Mouse (Mus musculus) liver, embryonic 14.5 days (tissue): ENCODE results near the gene Zfp366. TPM values are rescaled to one million over a fixed set of nuclear protein-coding genes. Genes with fewer than 3 reads are reported as not detected.

Experiments
- ATAC-seq: fragments of 200-750 bp; cut with Nextera tagmentation; 2 replicates; pipeline ENCODE4 v1.8.0; 2017; ENCODE audit warnings: moderate number of reproducible peaks, mild to moderate bottlenecking, moderate library complexity; ENCODE audit not compliant: insufficient read depth
- DNase-seq, 3 experiments: peaks; one replicate each; pipeline ENCODE4 v3.0.0-alpha.2; 2012 to 2013; ENCODE audit warnings: low read depth in 3 of 3, low spot score in 3 of 3
- H3K27ac ChIP-seq: fragments of 300-500 bp; sonication (generic); 2 replicates; pipeline ENCODE4 v1.5.1; 2014; ENCODE audit warnings: moderate library complexity, mild to moderate bottlenecking, control low read depth, inconsistent platforms
- H3K27me3 ChIP-seq: fragments of 300-500 bp; sonication (generic); 2 replicates; pipeline ENCODE4 v1.6.1; 2014; ENCODE audit warnings: mild to moderate bottlenecking, low read length, moderate library complexity; ENCODE audit not compliant: control insufficient read depth, insufficient read depth
- H3K36me3 ChIP-seq: fragments of 300-500 bp; sonication (generic); replicated peaks from 2 replicates; pipeline ENCODE4 v1.6.1; 2014; ENCODE audit warnings: low read depth; ENCODE audit not compliant: control insufficient read depth, insufficient read depth
- H3K4me1 ChIP-seq, 2 experiments: fragments of 200-500 bp in 1 of 2; fragments of 300-500 bp in 1 of 2; sonication (generic) in 1 of 2; replicated peaks; 2 replicates each; pipeline ENCODE4 v1.6.1; 2012 to 2014; ENCODE audit warnings: antibody characterized with exemption in 1 of 2, inconsistent platforms in 1 of 2, low read length in 1 of 2; ENCODE audit not compliant: control insufficient read depth in 2 of 2, insufficient read depth in 2 of 2
- H3K4me2 ChIP-seq: fragments of 300-500 bp; sonication (generic); 2 replicates; pipeline ENCODE4 v1.6.1; 2014; ENCODE audit warnings: low read depth, mild to moderate bottlenecking, control low read depth, moderate library complexity
- H3K4me3 ChIP-seq, 2 experiments: fragments of 200-500 bp in 1 of 2; fragments of 300-500 bp in 1 of 2; sonication (generic) in 1 of 2; 2 replicates each; pipeline ENCODE4 v1.5.1; 2012 to 2014; ENCODE audit warnings: low read depth in 2 of 2, low read length in 2 of 2, mild to moderate bottlenecking in 2 of 2, control low read depth in 1 of 2, inconsistent platforms in 1 of 2, moderate library complexity in 1 of 2; ENCODE audit not compliant: insufficient read depth in 1 of 2
- H3K9ac ChIP-seq: fragments of 300-500 bp; sonication (generic); replicated peaks from 2 replicates; pipeline ENCODE4 v1.6.1; 2014; ENCODE audit warnings: mild to moderate bottlenecking, control low read depth, moderate library complexity
- H3K9me3 ChIP-seq: fragments of 300-500 bp; sonication (generic); 2 replicates; pipeline ENCODE4 v1.6.1; 2016; ENCODE audit warnings: low read length, mixed read lengths; ENCODE audit not compliant: control insufficient read depth
- CTCF ChIP-seq: IDR thresholded peaks from 2 replicates; pipeline ENCODE4 v1.5.1; 2016; ENCODE audit warnings: antibody characterized with exemption, low read depth, control low read depth
- EP300 ChIP-seq: IDR thresholded peaks from 2 replicates; pipeline ENCODE4 v1.6.1; 2016; ENCODE audit warnings: antibody characterized with exemption, low read depth
- WGBS: fragments of 180-500 bp; shearing (Covaris S2); extraction: QIAGEN DNeasy Blood & Tissue Kit; methylation state at CpG from one replicate; pipeline ENCODE4 v1.1.7; 2014; ENCODE audit not compliant: insufficient replicate concordance; 5-methylcytosine and 5-hydroxymethylcytosine counted together
- polyA plus RNA-seq, 2 experiments: library from polyadenylated mRNA; depleted of rRNA in 1 of 2; stranded (reverse) in 1 of 2; unstranded in 1 of 2; fragments of >200 nt; fragmentation: Nextera tagmentation in 1 of 2; extraction: Ambion mirVana in 1 of 2; gene quantifications; 2 replicates each; pipeline versions ENCODE4 v1.2.1 to v1.2.3; 2012 to 2014

The Zfp366 gene
- polyA plus RNA-seq, 2 experiments: 0.28 to 0.46 TPM

- no peak overlapping the region for H3K4me2 ChIP-seq
- ATAC-seq (no peak), DNase-seq (no peak)
- no peaks in the 10 kb centered on the region for H3K36me3 ChIP-seq
- H3K27ac ChIP-seq: no peak overlapping the region
- H3K4me1 ChIP-seq: no peaks in the 10 kb centered on the region
- H3K9me3 ChIP-seq: no peaks in the 10 kb centered on the region
- H3K4me3 ChIP-seq: no peak overlapping the region
- TF ChIP-seq CTCF (no peak), EP300 (no peak)
- WGBS: 63% methylated on average over 14 of the region's 14 CpGs
- no peaks in the 10 kb centered on the region; the same call in 1 of the 2 replicates for H3K27me3 ChIP-seq
- no peak overlapping the region for H3K9ac ChIP-seq
These were observed 34.9 kb upstream of the Zfp366 start for GRCm38 (mm10) chr13:99149551-99150305.

DNA sequence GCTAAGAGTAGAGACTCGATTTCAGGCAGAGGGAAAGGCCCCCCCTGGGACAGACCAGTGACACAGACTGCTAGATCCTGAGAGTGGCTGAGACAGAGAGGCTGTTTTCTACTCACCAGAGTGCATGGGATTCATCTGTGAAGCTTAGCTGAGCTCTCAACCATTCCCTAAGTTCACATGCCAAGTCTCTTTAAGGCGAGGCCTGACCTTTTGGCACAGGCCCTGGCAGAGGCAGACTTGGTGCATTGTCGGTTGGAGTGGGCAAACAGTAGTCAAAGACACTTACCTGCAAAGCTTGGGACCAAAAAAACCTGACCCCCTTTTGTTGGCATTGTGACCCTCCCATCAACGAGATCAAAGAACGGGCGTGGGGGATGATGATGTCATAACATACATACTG is 34.0 kb upstream of the Zfp366 start:
- TF ChIP-seq EP300 (no peak), CTCF (no peak)
- Histone ChIP-seq H3K4me3 (no peak overlapping the region), H3K27ac (no peak overlapping the region), H3K27me3 (no peaks in the 10 kb centered on the region; the same call in 1 of the 2 replicates), H3K9me3 (no peaks in the 10 kb centered on the region), H3K4me2 (no peak overlapping the region), H3K9ac (no peak overlapping the region), H3K36me3 (no peaks in the 10 kb centered on the region), H3K4me1 (no peaks in the 10 kb centered on the region)
- ATAC-seq (no peak), DNase-seq (no peak)
- 75% methylated on average over 6 of the region's 6 CpGs for WGBS

DNA sequence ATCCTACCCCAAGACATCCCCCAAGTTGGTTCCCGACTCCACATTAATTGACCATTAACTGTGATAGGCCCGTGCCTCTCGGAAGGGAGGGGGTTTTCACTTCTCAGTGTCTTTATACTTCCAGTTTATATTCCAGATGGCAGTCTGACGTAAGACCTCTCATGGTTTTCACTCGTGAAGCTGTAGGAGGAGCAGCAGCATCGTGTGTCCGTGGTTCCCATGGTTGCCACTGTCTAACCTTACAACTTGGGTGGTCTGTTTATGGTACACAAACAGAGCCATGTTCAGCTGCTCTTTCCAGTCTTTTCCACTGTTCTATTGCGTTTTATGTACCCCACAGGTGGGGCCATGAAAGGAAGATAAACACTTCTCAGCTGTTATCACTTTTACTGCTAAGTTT is 33.5 kb upstream of the Zfp366 start:
- Histone ChIP-seq H3K9ac (no peak overlapping the region), H3K4me1 (no peaks in the 10 kb centered on the region), H3K9me3 (no peaks in the 10 kb centered on the region), H3K4me2 (no peak overlapping the region), H3K27ac (no peak overlapping the region), H3K27me3 (no peaks in the 10 kb centered on the region; the same call in 1 of the 2 replicates), H3K36me3 (no peaks in the 10 kb centered on the region), H3K4me3 (no peak overlapping the region)
- 55% methylated on average over 8 of the region's 8 CpGs for WGBS
- ATAC-seq: no peak
- no peak for DNase-seq
- TF ChIP-seq EP300 (no peak), CTCF (no peak)

DNA sequence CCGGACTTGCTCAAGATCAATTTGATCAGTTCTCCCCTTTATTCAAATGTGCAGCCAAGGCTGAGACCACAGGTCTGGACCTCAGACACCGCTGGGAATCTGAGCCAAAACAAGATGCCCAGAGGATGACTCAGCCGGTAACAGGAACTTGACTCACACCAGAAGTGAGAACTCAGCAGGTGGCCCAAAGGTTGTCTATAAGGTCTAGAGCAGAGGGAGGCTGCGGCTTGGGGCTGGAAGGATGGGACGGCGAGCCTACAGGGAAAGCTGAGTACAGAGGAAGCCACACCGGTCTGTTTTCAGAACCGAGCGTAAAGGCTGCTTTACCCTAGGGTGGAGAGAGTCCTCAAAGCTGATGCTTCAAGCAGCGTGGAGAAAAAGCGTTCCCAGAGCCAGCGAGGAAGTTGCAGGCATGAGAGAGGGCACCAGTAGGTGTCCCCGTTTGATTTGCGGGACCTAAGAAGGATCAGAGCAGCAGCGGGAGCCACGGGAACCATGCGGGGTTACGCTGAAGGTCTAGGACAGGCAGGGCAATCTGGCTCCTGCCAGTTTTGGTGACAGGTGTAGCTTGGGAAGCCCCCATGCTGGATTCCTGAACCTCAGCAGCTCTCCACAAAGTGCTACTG is 32.2 kb upstream of the Zfp366 start:
- H3K27me3 ChIP-seq: no peaks in the 10 kb centered on the region; the same call in 1 of the 2 replicates
- no peak overlapping the region for H3K9ac ChIP-seq
- ATAC-seq (no peak), DNase-seq (no peak)
- 9% methylated on average over 18 of the region's 18 CpGs for WGBS
- TF ChIP-seq EP300: no peak
- TF ChIP-seq CTCF: no peak
- H3K27ac ChIP-seq: no peak overlapping the region
- no peaks in the 10 kb centered on the region for H3K4me1 ChIP-seq
- no peaks in the 10 kb centered on the region for H3K36me3 ChIP-seq
- no peaks in the 10 kb centered on the region for H3K9me3 ChIP-seq
- no peak overlapping the region for H3K4me2 ChIP-seq
- no peak overlapping the region for H3K4me3 ChIP-seq

- Histone ChIP-seq H3K4me1 (no peaks in the 10 kb centered on the region), H3K9ac (no peak overlapping the region), H3K27me3 (no peaks in the 10 kb centered on the region; the same call in 1 of the 2 replicates), H3K4me3 (no peak overlapping the region), H3K27ac (no peak overlapping the region), H3K4me2 (no peak overlapping the region), H3K9me3 (no peaks in the 10 kb centered on the region), H3K36me3 (no peaks in the 10 kb centered on the region)
- DNase-seq: no peak
- 69% methylated on average over 2 of the region's 2 CpGs for WGBS
- no peak for TF ChIP-seq CTCF
- no peak for TF ChIP-seq EP300
- ATAC-seq: no peak
These were observed 26.9 kb upstream of the Zfp366 start for GRCm38 (mm10) chr13:99157709-99158108.
